Mouse (Mus musculus) left cerebral cortex, adult 2 months (tissue): ENCODE results near the gene Olfr1100. TPM values are rescaled to one million over a fixed set of nuclear protein-coding genes. Genes with fewer than 3 reads are reported as not detected.

Experiments
- DNase-seq, 2 experiments: peaks; one replicate each; pipeline ENCODE4 v3.0.0; 2021 to 2022; ENCODE audit warnings: low spot score in 2 of 2, mixed read lengths in 1 of 2; ENCODE audit errors: extremely low spot score in 1 of 2
- H3K27ac ChIP-seq: fragments of 200-600 bp; 2 replicates; pipeline ENCODE4 v1.8.1; 2022
- H3K4me3 ChIP-seq: fragments of 200-600 bp; 2 replicates; pipeline ENCODE4 v1.8.1; 2022
- CTCF ChIP-seq: fragments of 200-600 bp; IDR thresholded peaks from 2 replicates; pipeline ENCODE4 v1.8.1; 2022; ENCODE audit warnings: antibody characterized with exemption, mild to moderate bottlenecking, moderate library complexity
- intact Hi-C: fragments of 180-260 bp; cut with DNase I; formaldehyde crosslinking; loops from one replicate; pipeline ENCODE4 v1.15.1; 2025
- long read RNA-seq, 2 experiments: library from polyadenylated mRNA; stranded (forward); transcript quantifications; one replicate each; pipeline ENCODE4 v2.0.0; 2021; ENCODE audit warnings: borderline mapping rate in 2 of 2
- total RNA-seq, 2 experiments: library from RNA; stranded (reverse); gene quantifications; 2 replicates each; pipeline ENCODE4 v1.2.3; 2021

Gene Olfr1100
- total RNA-seq: not detected
- long read RNA-seq, experiment 1: 0 reads
- long read RNA-seq, experiment 2: 0 reads

- DNase-seq: no peak
- Histone ChIP-seq H3K27ac (no peak within 1 kb of the TSS), H3K4me3 (no peak within 1 kb of the TSS)
- intact Hi-C loops: no loop called here
- TF ChIP-seq CTCF: no peak
Observed at GRCm38 (mm10) chr2:86979854-86980253, at the start of gene Olfr1100. Gene Olfr1100 (minus strand): TSS chr2:86979954.

DNA sequence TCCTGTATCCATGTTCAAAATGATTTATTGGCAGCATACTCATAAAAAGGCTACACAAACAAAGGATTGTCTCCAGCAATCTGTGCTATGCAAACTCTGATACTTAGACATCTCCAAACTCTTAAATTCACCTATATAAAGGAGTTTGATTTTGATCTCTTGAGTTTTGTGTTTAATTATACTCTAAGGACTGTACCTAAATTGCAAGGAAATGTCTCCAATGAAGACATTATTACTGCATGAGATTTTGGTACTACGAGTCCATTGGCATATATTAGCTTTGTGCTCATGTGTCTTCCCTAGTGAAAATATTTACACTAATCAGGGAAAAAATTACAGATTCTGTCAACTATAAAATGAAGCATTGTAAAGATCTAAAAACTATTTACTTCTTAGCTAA lies 47.2 kb upstream of the Olfr1100 start, which contains the start of gene Olfr1104:
Olfr1104 (minus strand) TSS at position 101 of the 400 bp plus-strand sequence.
- no peak within 1 kb of the TSS for H3K4me3 ChIP-seq
- DNase-seq: no peak
- H3K27ac ChIP-seq: no peak within 1 kb of the TSS
- intact Hi-C loops: no loop called here
- TF ChIP-seq CTCF: no peak

GRCm38 (mm10) chr2:86998098-86998497 lies 18.3 kb upstream of the Olfr1100 start, which contains the start of gene Olfr1102:
Gene Olfr1102 (plus strand): TSS chr2:86998398.
- intact Hi-C loops: no loop called here
- no peak within 1 kb of the TSS for H3K4me3 ChIP-seq
- no peak for TF ChIP-seq CTCF
- DNase-seq: no peak
- H3K27ac ChIP-seq: no peak within 1 kb of the TSS

GRCm38 (mm10) chr2:86991121-86991520 lies 11.4 kb upstream of the Olfr1100 start, which contains the start of gene Olfr1101:
Gene Olfr1101 (minus strand): TSS chr2:86991221.
- intact Hi-C loops: no loop called here
- no peak within 1 kb of the TSS for H3K27ac ChIP-seq
- H3K4me3 ChIP-seq: no peak within 1 kb of the TSS
- DNase-seq: no peak
- no peak for TF ChIP-seq CTCF

- TF ChIP-seq CTCF: no peak
- intact Hi-C loops: no loop called here
- Histone ChIP-seq H3K4me3 (no peak within 1 kb of the TSS), H3K27ac (no peak within 1 kb of the TSS)
- DNase-seq: no peak
Observed at GRCm38 (mm10) chr2:86960593-86960992, 19.2 kb downstream of the Olfr1100 start, which contains the start of gene Olfr1099. Gene Olfr1099 (minus strand): TSS chr2:86960693.

- no peak for DNase-seq
- no peak for TF ChIP-seq CTCF
- Histone ChIP-seq H3K27ac (no peak overlapping the region), H3K4me3 (no peak overlapping the region)
- intact Hi-C loops: no loop called here
Observed at GRCm38 (mm10) chr2:86926557-86926956, 53.2 kb downstream of the Olfr1100 start.

Other genes starting within 250 kb of the Olfr1100 start
- not detected for gene Olfr1089, start 246.3 kb downstream of the Olfr1100 start, total RNA-seq
- gene Olfr1090, start 221.0 kb downstream of the Olfr1100 start, total RNA-seq: not detected
- not detected for gene Olfr1093, start 197.5 kb downstream of the Olfr1100 start, total RNA-seq
- gene Olfr141, start 169.9 kb downstream of the Olfr1100 start, total RNA-seq: not detected
- not detected for gene Olfr1094, start 155.3 kb downstream of the Olfr1100 start, total RNA-seq
- gene Olfr1095, start 128.3 kb downstream of the Olfr1100 start, total RNA-seq: not detected
- gene Gm13723, start 105.2 kb downstream of the Olfr1100 start, total RNA-seq: not detected
- not detected for gene Olfr1097, start 87.7 kb downstream of the Olfr1100 start, total RNA-seq
- not detected for gene Olfr1098, start 55.4 kb downstream of the Olfr1100 start, total RNA-seq
- not detected for gene Olfr1099, start 19.3 kb downstream of the Olfr1100 start, total RNA-seq
- not detected for gene Olfr1101, start 11.3 kb upstream of the Olfr1100 start, total RNA-seq
- not detected for gene Olfr1102, start 18.4 kb upstream of the Olfr1100 start, total RNA-seq
- gene Olfr1104, start 47.1 kb upstream of the Olfr1100 start, total RNA-seq: not detected
- gene Olfr1105, start 56.6 kb upstream of the Olfr1100 start, total RNA-seq: not detected
- not detected for gene Olfr1106, start 72.3 kb upstream of the Olfr1100 start, total RNA-seq
- not detected for gene Olfr1107, start 95.9 kb upstream of the Olfr1100 start, total RNA-seq
- not detected for gene Olfr1109, start 116.1 kb upstream of the Olfr1100 start, total RNA-seq
- gene Olfr259, start 134.6 kb upstream of the Olfr1100 start, total RNA-seq: not detected
- not detected for gene Olfr1110, start 160.3 kb upstream of the Olfr1100 start, total RNA-seq
- gene Olfr1111, start 172.7 kb upstream of the Olfr1100 start, total RNA-seq: not detected
- gene Olfr1112, start 207.8 kb upstream of the Olfr1100 start, total RNA-seq: not detected
- gene Olfr1113, start 229.0 kb upstream of the Olfr1100 start, total RNA-seq: not detected